In the genomic region with DNA sequence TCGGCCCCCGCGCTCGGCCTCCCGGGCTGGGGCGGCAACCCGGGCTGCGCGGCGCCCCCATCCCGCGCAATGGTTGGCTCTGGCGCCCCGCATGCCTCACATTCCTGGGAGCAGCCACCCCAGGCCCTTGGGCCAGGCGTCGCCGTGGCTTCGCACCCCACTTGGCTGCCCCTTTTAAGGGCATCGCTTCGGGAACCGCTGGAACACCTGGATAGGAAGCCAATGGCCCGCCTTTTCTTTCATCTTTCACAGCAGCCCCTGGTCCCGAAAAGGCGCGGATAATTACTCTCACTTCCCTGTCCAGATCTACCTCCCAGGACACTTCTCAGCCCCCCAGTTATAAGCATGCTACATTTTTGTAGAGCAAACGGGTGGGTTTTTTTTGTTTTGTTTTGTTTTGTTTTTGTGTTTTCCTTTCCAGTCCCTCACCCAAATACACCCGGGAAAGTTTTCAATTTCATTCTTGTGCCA, we compare ENCODE assay signal across 8 mouse cellular contexts.
A peak's percentile ranks its signal among the peaks of the same experiment; 100 is the strongest.
DNase-seq lines count a peak whose midpoint lies in the region; ATAC-seq and TF ChIP-seq lines count a peak whose summit lies in the region.

No protein-coding gene starts in this region.

- peak overlapping the region; percentile 68 for H3K4me3 ChIP-seq in kidney, embryonic 15.5 days (replicated peaks)
- peak overlapping the region; percentile 40 to 68 for H3K4me3 ChIP-seq in MEL (ENCODE audit: control insufficient read depth in 1 of 2, insufficient read depth in 1 of 2, low read depth in 2 of 2, low read length in 2 of 2)
- peak overlapping the region; percentile 72 for H3K4me3 ChIP-seq in forebrain, embryonic 13.5 days
- H3K4me3 ChIP-seq in liver, embryonic 14.5 days (ENCODE audit: insufficient read depth in 1 of 2, low read depth in 2 of 2, low read length in 2 of 2), result peak overlapping the region; percentile 59 to 98

- no peak; a peak in 1 of 4 replicates for TF ChIP-seq POLR2A in MEL (IDR thresholded peaks at IDR 0.05; ENCODE audit: control insufficient read depth in 1 of 2, insufficient read depth in 1 of 2, low read depth in 1 of 2, low read length in 2 of 2, poor library complexity in 1 of 2)

- 0 out of 2 replicates have a peak, but pooled peaks cover 10% of the 10 kb centered on the region for H3K36me3 ChIP-seq in kidney, embryonic 15.5 days
- peaks cover 0 to 11% of the 10 kb centered on the region in 2 experiments; a peak in 2 of 4 replicates for H3K36me3 ChIP-seq in MEL (ENCODE audit: control insufficient read depth in 1 of 2, insufficient read depth in 2 of 2, low read length in 2 of 2)
- H3K36me3 ChIP-seq in forebrain, embryonic 13.5 days (ENCODE audit: poor library complexity, severe bottlenecking), result no peaks in the 10 kb centered on the region
- H3K36me3 ChIP-seq in liver, embryonic 14.5 days (replicated peaks; ENCODE audit: control insufficient read depth, insufficient read depth, low read depth), result no peaks in the 10 kb centered on the region

- no peak for DNase-seq in kidney, postnatal 14 days
- peak; percentile 35 for DNase-seq in MEL (ENCODE audit: low read depth, low spot score)
- no peak for DNase-seq in liver, embryonic 14.5 days (ENCODE audit: low read depth in 3 of 3, low spot score in 3 of 3)
- DNase-seq in frontal cortex, postnatal 25 days (ENCODE audit: low spot score in 2 of 2), result no peak
- DNase-seq in ovary, adult 18-20 months (ENCODE audit: low spot score), result no peak
- no peak for DNase-seq in thymus, postnatal 14 days

- TF ChIP-seq RAD21 in MEL (IDR thresholded peaks at IDR 0.05; ENCODE audit: low read depth, low read length), result no peak

- peaks cover 61% of the 10 kb centered on the region for H3K4me1 ChIP-seq in kidney, embryonic 15.5 days
- peaks cover 0 to 3% of the 10 kb centered on the region in 2 experiments; a peak in 3 of 4 replicates for H3K4me1 ChIP-seq in MEL (ENCODE audit: control insufficient read depth in 1 of 2, insufficient read depth in 2 of 2, low read length in 2 of 2)
- peaks cover 18% of the 10 kb centered on the region for H3K4me1 ChIP-seq in forebrain, embryonic 13.5 days
- H3K4me1 ChIP-seq in liver, embryonic 14.5 days (replicated peaks; ENCODE audit: control insufficient read depth in 2 of 2, insufficient read depth in 2 of 2, low read length in 1 of 2), result peaks cover 27 to 45% of the 10 kb centered on the region in 2 experiments

- peak overlapping the region; percentile 80 for H3K9ac ChIP-seq in kidney, embryonic 15.5 days
- peak overlapping the region; percentile 63 for H3K9ac ChIP-seq in MEL (ENCODE audit: control insufficient read depth, low read depth, low read length, poor library complexity, severe bottlenecking)
- H3K9ac ChIP-seq in forebrain, embryonic 13.5 days, result peak overlapping the region; percentile 73
- H3K9ac ChIP-seq in liver, embryonic 14.5 days (replicated peaks), result peak overlapping the region; percentile 93

- H3K27me3 ChIP-seq in kidney, embryonic 15.5 days, result no peaks in the 10 kb centered on the region
- no peaks in the 10 kb centered on the region for H3K27me3 ChIP-seq in MEL (ENCODE audit: control insufficient read depth in 1 of 2, insufficient read depth in 2 of 2, low read length in 2 of 2)
- peaks cover 90% of the 10 kb centered on the region for H3K27me3 ChIP-seq in forebrain, embryonic 13.5 days
- no peaks in the 10 kb centered on the region; the same call in none of the 2 replicates for H3K27me3 ChIP-seq in liver, embryonic 14.5 days (ENCODE audit: control insufficient read depth, insufficient read depth, low read length)

- H3K9me3 ChIP-seq in kidney, embryonic 15.5 days (replicated peaks), result no peaks in the 10 kb centered on the region
- H3K9me3 ChIP-seq in MEL (replicated peaks; ENCODE audit: insufficient read depth, low read length), result no peaks in the 10 kb centered on the region
- H3K9me3 ChIP-seq in forebrain, embryonic 13.5 days (replicated peaks), result no peaks in the 10 kb centered on the region; the same call in 1 of the 2 replicates
- H3K9me3 ChIP-seq in liver, embryonic 14.5 days (ENCODE audit: control insufficient read depth, low read length), result no peaks in the 10 kb centered on the region

- no peak for TF ChIP-seq EP300 in MEL (IDR thresholded peaks at IDR 0.05; ENCODE audit: low read depth in 1 of 2, low read length in 2 of 2)
- TF ChIP-seq EP300 in liver, embryonic 14.5 days (IDR thresholded peaks at IDR 0.05; ENCODE audit: low read depth), result no peak

- H3K4me2 ChIP-seq in kidney, embryonic 15.5 days, result peak overlapping the region; percentile 89
- H3K4me2 ChIP-seq in forebrain, embryonic 13.5 days, result peak overlapping the region; percentile 97
- H3K4me2 ChIP-seq in liver, embryonic 14.5 days (ENCODE audit: low read depth), result peak overlapping the region; percentile 94

- WGBS in kidney, embryonic 15.5 days, result under 1% methylated on average over 25 of the region's 27 CpGs
- WGBS in forebrain, embryonic 13.5 days, result 1% methylated on average over 17 of the region's 27 CpGs
- 4% methylated on average over 24 of the region's 27 CpGs for WGBS in liver, embryonic 14.5 days (ENCODE audit: insufficient replicate concordance)

- H3K79me2 ChIP-seq in MEL (ENCODE audit: control insufficient read depth, insufficient read depth, low read length, poor library complexity), result peaks cover 2% of the 10 kb centered on the region; the same call in 1 of the 2 replicates

- peak overlapping the region; percentile 90 for H3K27ac ChIP-seq in kidney, embryonic 15.5 days
- H3K27ac ChIP-seq in MEL (ENCODE audit: control insufficient read depth, low read depth, low read length), result no peak overlapping the region
- no peak overlapping the region for H3K27ac ChIP-seq in forebrain, embryonic 13.5 days
- no peak overlapping the region for H3K27ac ChIP-seq in liver, embryonic 14.5 days

- no peak; the same call in 1 of the 2 replicates for ATAC-seq in kidney, embryonic 15.5 days (replicated peaks; ENCODE audit: low FRiP score)
- ATAC-seq in forebrain, embryonic 13.5 days, result no peak; the same call in 1 of the 2 replicates
- ATAC-seq in liver, embryonic 14.5 days (ENCODE audit: insufficient read depth), result no peak

- TF ChIP-seq CTCF in MEL (IDR thresholded peaks at IDR 0.05 in 2 of 3, conservative IDR thresholded peaks at IDR 0.05 in 1 of 3; ENCODE audit: control insufficient read depth in 1 of 3, insufficient read depth in 1 of 3, low read depth in 2 of 3, low read length in 3 of 3, poor library complexity in 1 of 3, severe bottlenecking in 1 of 3), result no peak
- no peak for TF ChIP-seq CTCF in liver, embryonic 14.5 days (IDR thresholded peaks at IDR 0.05; ENCODE audit: low read depth)

TF ChIP-seq in MEL, 35 proteins besides CTCF, POLR2A, EP300 and RAD21:
- TF ChIP-seq ZNF384 (IDR thresholded peaks at IDR 0.05; ENCODE audit: low read depth, low read length) (peak; percentile 4; the same call in 1 of the 2 replicates), ZC3H11A (IDR thresholded peaks at IDR 0.05; ENCODE audit: low read depth, low read length) (no peak), TCF12 (IDR thresholded peaks at IDR 0.05; ENCODE audit: low read depth, low read length) (no peak), ETS1 (IDR thresholded peaks at IDR 0.05; ENCODE audit: low read depth, low read length) (no peak)
